Mouse (Mus musculus) inflammation-experienced regulatory T-cells, adult 6 months (primary cell): ENCODE results near the gene Zfp771. TPM values are rescaled to one million over a fixed set of nuclear protein-coding genes. Genes with fewer than 3 reads are reported as not detected.

ENCODE experiments used
- ATAC-seq: one replicate; pipeline ENCODE4 v1.8.0; 2017
- polyA plus RNA-seq, 3 experiments: library from polyadenylated mRNA; unstranded; fragments of 100-300 nt; shearing (Covaris generic); gene quantifications; one replicate each; pipeline ENCODE4 v1.2.1; 2017

Zfp771 gene
- polyA plus RNA-seq, 3 experiments from 2014 or later = 0.46 to 1.5 TPM; not detected in 1

- peak; percentile 90 for ATAC-seq
Observed at GRCm38 (mm10) chr7:127253821-127254769, 10.0 kb downstream of the Zfp771 start.

- no peak for ATAC-seq
Observed at GRCm38 (mm10) chr7:127255008-127255407, 10.9 kb downstream of the Zfp771 start.

- ATAC-seq = no peak
Observed at GRCm38 (mm10) chr7:127255965-127256364, 11.9 kb downstream of the Zfp771 start.

- no peak for ATAC-seq
Observed at GRCm38 (mm10) chr7:127256518-127256917, 12.4 kb downstream of the Zfp771 start.

- ATAC-seq = no peak
Observed at GRCm38 (mm10) chr7:127259186-127259905, 15.3 kb downstream of the Zfp771 start.

- peak; percentile 99 for ATAC-seq
Observed at GRCm38 (mm10) chr7:127260309-127261111, 16.4 kb downstream of the Zfp771 start, which contains the start of gene Dctpp1. Gene Dctpp1 (minus strand): TSS chr7:127260709.

GRCm38 (mm10) chr7:127262218-127262961, 18.3 kb downstream of the Zfp771 start:
- no peak for ATAC-seq

- no peak for ATAC-seq
Observed at GRCm38 (mm10) chr7:127263526-127263925, 19.5 kb downstream of the Zfp771 start.

GRCm38 (mm10) chr7:127270256-127270655, 26.2 kb downstream of the Zfp771 start:
- no peak for ATAC-seq

GRCm38 (mm10) chr7:127270666-127271065, 26.6 kb downstream of the Zfp771 start:
- ATAC-seq = no peak

- no peak for ATAC-seq
Observed at GRCm38 (mm10) chr7:127271093-127271492, 27.0 kb downstream of the Zfp771 start.

- no peak for ATAC-seq
Observed at GRCm38 (mm10) chr7:127272566-127272965, 28.5 kb downstream of the Zfp771 start.

GRCm38 (mm10) chr7:127273118-127273923, 29.2 kb downstream of the Zfp771 start:
- ATAC-seq = peak; percentile 29

GRCm38 (mm10) chr7:127273925-127274789, 30.1 kb downstream of the Zfp771 start, which contains the start of gene Sephs2:
Gene Sephs2 (minus strand): TSS chr7:127274055.
- ATAC-seq = peak; percentile 97

GRCm38 (mm10) chr7:127276519-127276961, 32.5 kb downstream of the Zfp771 start:
- no peak for ATAC-seq

GRCm38 (mm10) chr7:127278311-127278710, 34.2 kb downstream of the Zfp771 start:
- ATAC-seq = peak; percentile 33

GRCm38 (mm10) chr7:127280092-127280491, 36.0 kb downstream of the Zfp771 start:
- ATAC-seq = no peak

- ATAC-seq = no peak
Observed at GRCm38 (mm10) chr7:127281114-127281513, 37.0 kb downstream of the Zfp771 start.

- no peak for ATAC-seq
Observed at GRCm38 (mm10) chr7:127282190-127282589, 38.1 kb downstream of the Zfp771 start.

GRCm38 (mm10) chr7:127285154-127285553, 41.1 kb downstream of the Zfp771 start:
- ATAC-seq = peak; percentile 83
